Mouse (Mus musculus): ENCODE measurements around the gene Xkr8.
"Not testable (repeated sequence)": the region's sequence is repeated elsewhere in the genome, so short reads cannot be mapped to it uniquely, and the experiment has no call there.

Gene Xkr8

GRCm38 (mm10) chr4:132732148-132732684 is at the start of gene Xkr8:
Gene Xkr8, minus strand, starts transcription at chr4:132732546.
- peak; percentile 60 to 82 for DNase-seq (ENCODE audit: low spot score in 2 of 2)

GRCm38 (mm10) chr4:132780288-132780687 is 47.9 kb upstream of the Xkr8 start:
- DNase-seq (ENCODE audit: low spot score in 2 of 2) = no peak

- no peak for DNase-seq (ENCODE audit: low spot score in 2 of 2)
Measured at GRCm38 (mm10) chr4:132778562-132779201, 46.3 kb upstream of the Xkr8 start.

GRCm38 (mm10) chr4:132776764-132777163 is 44.4 kb upstream of the Xkr8 start:
- peak; percentile 54 to 74 for DNase-seq (ENCODE audit: low spot score in 2 of 2)

- DNase-seq (ENCODE audit: low spot score in 2 of 2) = no peak
Measured at GRCm38 (mm10) chr4:132774905-132775304, 42.6 kb upstream of the Xkr8 start.

GRCm38 (mm10) chr4:132771776-132772175 is 39.4 kb upstream of the Xkr8 start:
- DNase-seq (ENCODE audit: low spot score in 2 of 2) = no peak

GRCm38 (mm10) chr4:132767914-132768876 is 35.8 kb upstream of the Xkr8 start, which contains the start of gene Rpa2:
Gene Rpa2, plus strand, starts transcription at chr4:132768332.
- peak; percentile 98 for DNase-seq (ENCODE audit: low spot score in 2 of 2)

- DNase-seq (ENCODE audit: low spot score in 2 of 2) = not testable (repeated sequence)
Measured at GRCm38 (mm10) chr4:132763125-132763524, 30.8 kb upstream of the Xkr8 start.

GRCm38 (mm10) chr4:132762602-132763001 is 30.3 kb upstream of the Xkr8 start:
- no peak for DNase-seq (ENCODE audit: low spot score in 2 of 2)

- no peak for DNase-seq (ENCODE audit: low spot score in 2 of 2)
Measured at GRCm38 (mm10) chr4:132760296-132760695, 27.9 kb upstream of the Xkr8 start.

GRCm38 (mm10) chr4:132757633-132758351 is 25.4 kb upstream of the Xkr8 start:
- no peak for DNase-seq (ENCODE audit: low spot score in 2 of 2)

- peak in 1 of 2 experiments; percentile 23 for DNase-seq (ENCODE audit: low spot score in 2 of 2)
Measured at GRCm38 (mm10) chr4:132756974-132757373, 24.6 kb upstream of the Xkr8 start, which contains the start of gene Smpdl3b. Gene Smpdl3b, minus strand, starts transcription at chr4:132757252.

GRCm38 (mm10) chr4:132752992-132753391 is 20.6 kb upstream of the Xkr8 start:
- DNase-seq (ENCODE audit: low spot score in 2 of 2) = no peak

- DNase-seq (ENCODE audit: low spot score in 2 of 2) = no peak
Measured at GRCm38 (mm10) chr4:132749258-132749982, 17.1 kb upstream of the Xkr8 start.

GRCm38 (mm10) chr4:132748778-132749177 is 16.4 kb upstream of the Xkr8 start:
- no peak for DNase-seq (ENCODE audit: low spot score in 2 of 2)

GRCm38 (mm10) chr4:132747664-132748259 is 15.4 kb upstream of the Xkr8 start:
- no peak for DNase-seq (ENCODE audit: low spot score in 2 of 2)

- DNase-seq (ENCODE audit: low spot score in 2 of 2) = no peak
Measured at GRCm38 (mm10) chr4:132746911-132747517, 14.7 kb upstream of the Xkr8 start.

- no peak for DNase-seq (ENCODE audit: low spot score in 2 of 2)
Measured at GRCm38 (mm10) chr4:132743992-132744911, 11.9 kb upstream of the Xkr8 start.

GRCm38 (mm10) chr4:132741491-132741890 is 9.1 kb upstream of the Xkr8 start:
- no peak for DNase-seq (ENCODE audit: low spot score in 2 of 2)
